Mouse (Mus musculus) bone marrow macrophage, adult 2 months (primary cell): Measurements from ENCODE around the gene D10Jhu81e. TPM values are rescaled to one million over a fixed set of nuclear protein-coding genes. Genes with fewer than 3 reads are reported as not detected.
"Not testable (repeated sequence)": the region's sequence is repeated elsewhere in the genome, so short reads cannot be mapped to it uniquely, and the experiment has no call there.

ENCODE experiments used
- H3K27ac ChIP-seq: 2 replicates; pipeline ENCODE4 v1.5.1; 2012; ENCODE audit warnings: low read depth, low read length; ENCODE audit not compliant: insufficient read depth
- H3K4me1 ChIP-seq: 2 replicates; pipeline ENCODE4 v1.6.1; 2012; ENCODE audit warnings: low read length; ENCODE audit not compliant: control insufficient read depth, insufficient read depth
- H3K4me3 ChIP-seq: 2 replicates; pipeline ENCODE4 v1.5.1; 2012; ENCODE audit warnings: mild to moderate bottlenecking, low read length, moderate library complexity; ENCODE audit not compliant: insufficient read depth
- CTCF ChIP-seq: IDR thresholded peaks from 2 replicates; pipeline ENCODE4 v1.5.1; 2012; ENCODE audit warnings: low read depth, mild to moderate bottlenecking, low read length, moderate library complexity
- POLR2A ChIP-seq: IDR thresholded peaks from 2 replicates; pipeline ENCODE4 v1.6.1; 2012; ENCODE audit warnings: mild to moderate bottlenecking, low read depth, low read length, borderline replicate concordance
- polyA plus RNA-seq: library from polyadenylated mRNA; stranded (reverse); fragments of >200 nt; gene quantifications from 2 replicates; pipeline ENCODE4 v1.2.4, GENCODE M21; 2012; ENCODE audit not compliant: missing spikeins, insufficient read depth, insufficient read length

D10Jhu81e gene
- polyA plus RNA-seq, 1 experiment: 31.2 TPM

GRCm38 (mm10) chr10:78135947-78136346, 33.6 kb downstream of the D10Jhu81e start:
- Histone ChIP-seq H3K27ac (peak overlapping the region; percentile 81; the same call in 1 of the 2 replicates), H3K4me3 (no peak overlapping the region), H3K4me1 (peaks cover 54% of the 10 kb centered on the region)
- no peak for TF ChIP-seq POLR2A
- TF ChIP-seq CTCF: no peak

GRCm38 (mm10) chr10:78134975-78135798, 34.4 kb downstream of the D10Jhu81e start:
- Histone ChIP-seq H3K4me3 (peak overlapping the region; percentile 31; the same call in 1 of the 2 replicates), H3K27ac (peak overlapping the region; percentile 81), H3K4me1 (peaks cover 59% of the 10 kb centered on the region)
- TF ChIP-seq POLR2A (no peak), CTCF (no peak)

GRCm38 (mm10) chr10:78134400-78134799, 35.2 kb downstream of the D10Jhu81e start:
- Histone ChIP-seq H3K4me1 (peaks cover 61% of the 10 kb centered on the region), H3K4me3 (peak overlapping the region; percentile 28), H3K27ac (peak overlapping the region; percentile 81)
- no peak for TF ChIP-seq POLR2A
- no peak for TF ChIP-seq CTCF

GRCm38 (mm10) chr10:78129998-78130397, 39.6 kb downstream of the D10Jhu81e start:
- Histone ChIP-seq H3K4me1 (peaks cover 23% of the 10 kb centered on the region), H3K4me3 (no peak overlapping the region), H3K27ac (no peak overlapping the region)
- TF ChIP-seq CTCF (no peak), POLR2A (no peak)

- TF ChIP-seq CTCF (no peak), POLR2A (no peak)
- Histone ChIP-seq H3K4me1 (peaks cover 19% of the 10 kb centered on the region), H3K4me3 (no peak overlapping the region), H3K27ac (no peak overlapping the region)
Measured at GRCm38 (mm10) chr10:78129423-78129822, 40.2 kb downstream of the D10Jhu81e start.

- peaks cover 12% of the 10 kb centered on the region for H3K4me1 ChIP-seq
- no peak overlapping the region for H3K4me3 ChIP-seq
- no peak overlapping the region for H3K27ac ChIP-seq
- TF ChIP-seq POLR2A (no peak), CTCF (no peak)
Measured at GRCm38 (mm10) chr10:78128647-78129046, 40.9 kb downstream of the D10Jhu81e start.

GRCm38 (mm10) chr10:78127931-78128330, 41.7 kb downstream of the D10Jhu81e start:
- TF ChIP-seq CTCF: no peak
- no peak for TF ChIP-seq POLR2A
- H3K4me3 ChIP-seq: no peak overlapping the region
- H3K27ac ChIP-seq: no peak overlapping the region
- H3K4me1 ChIP-seq: peaks cover 10% of the 10 kb centered on the region

GRCm38 (mm10) chr10:78127046-78127870, 42.3 kb downstream of the D10Jhu81e start:
- Histone ChIP-seq H3K4me3 (no peak overlapping the region), H3K27ac (no peak overlapping the region), H3K4me1 (peaks cover 10% of the 10 kb centered on the region)
- TF ChIP-seq CTCF: no peak
- no peak for TF ChIP-seq POLR2A

GRCm38 (mm10) chr10:78126311-78126710, 43.3 kb downstream of the D10Jhu81e start:
- TF ChIP-seq POLR2A (no peak), CTCF (no peak)
- H3K27ac ChIP-seq: no peak overlapping the region
- H3K4me1 ChIP-seq: peaks cover 10% of the 10 kb centered on the region
- no peak overlapping the region for H3K4me3 ChIP-seq

GRCm38 (mm10) chr10:78125061-78125460, 44.5 kb downstream of the D10Jhu81e start:
- not testable (repeated sequence) for H3K4me3 ChIP-seq, H3K4me1 ChIP-seq, H3K27ac ChIP-seq

- not testable (repeated sequence) for H3K4me3 ChIP-seq, H3K27ac ChIP-seq, H3K4me1 ChIP-seq
Measured at GRCm38 (mm10) chr10:78124137-78124536, 45.4 kb downstream of the D10Jhu81e start.
